Mouse (Mus musculus): ENCODE results near the gene Mycbp.

- no peak for TF ChIP-seq CTCF (IDR thresholded peaks at IDR 0.05; ENCODE audit: control insufficient read depth, insufficient read depth, insufficient read length)
- TF ChIP-seq CEBPB (IDR thresholded peaks at IDR 0.05; ENCODE audit: low read depth): no peak
- TF ChIP-seq MAX (IDR thresholded peaks at IDR 0.05): no peak
- no peak for TF ChIP-seq MYOG (IDR thresholded peaks at IDR 0.05; ENCODE audit: control insufficient read depth, extremely low read depth, insufficient read length)
- no peak for TF ChIP-seq MYOD1 (IDR thresholded peaks at IDR 0.05; ENCODE audit: control insufficient read depth, insufficient read length, low read depth)
- TF ChIP-seq USF1 (IDR thresholded peaks at IDR 0.05; ENCODE audit: low read depth): no peak
- TF ChIP-seq FOSL1 (IDR thresholded peaks at IDR 0.05; ENCODE audit: insufficient read depth, low read length, poor library complexity, severe bottlenecking): no peak
Observed at GRCm38 (mm10) chr4:123859379-123859778, 45.3 kb upstream of the Mycbp start, which contains the start of gene 4933427I04Rik.
